Mouse (Mus musculus) kidney, adult 2 months (tissue): ENCODE results near the gene Trio. TPM values are rescaled to one million over a fixed set of nuclear protein-coding genes. Genes with fewer than 3 reads are reported as not detected.

Experiments used
- DNase-seq: peaks from one replicate; pipeline ENCODE4 v3.0.0; 2021
- H3K27ac ChIP-seq: fragments of 200-500 bp; 2 replicates; pipeline ENCODE4 v1.5.1; 2012; ENCODE audit warnings: low read depth, low read length, control low read depth, inconsistent platforms; ENCODE audit not compliant: insufficient read depth
- H3K27me3 ChIP-seq: fragments of 200-500 bp; replicated peaks from 2 replicates; pipeline ENCODE4 v1.6.1; 2012; ENCODE audit warnings: mild to moderate bottlenecking, moderate library complexity, low read length, inconsistent platforms; ENCODE audit not compliant: control insufficient read depth, insufficient read depth
- H3K36me3 ChIP-seq: fragments of 200-500 bp; 2 replicates; pipeline ENCODE4 v1.6.1; 2012; ENCODE audit warnings: mild to moderate bottlenecking, moderate library complexity, low read length, inconsistent platforms; ENCODE audit not compliant: control insufficient read depth, insufficient read depth
- H3K4me1 ChIP-seq: fragments of 200-500 bp; 2 replicates; pipeline ENCODE4 v1.6.1; 2011; ENCODE audit warnings: low read length; ENCODE audit not compliant: control insufficient read depth, insufficient read depth
- H3K4me3 ChIP-seq: fragments of 200-500 bp; 2 replicates; pipeline ENCODE4 v1.5.1; 2011; ENCODE audit warnings: mild to moderate bottlenecking, low read depth, low read length, control low read depth; ENCODE audit not compliant: insufficient read depth
- CTCF ChIP-seq: fragments of 200-500 bp; conservative IDR thresholded peaks from 2 replicates; pipeline ENCODE4 v1.5.1; 2011; ENCODE audit warnings: low read depth, mild to moderate bottlenecking, control low read depth, low read length, moderate library complexity, mixed read lengths; ENCODE audit not compliant: insufficient read depth, insufficient read length
- POLR2A ChIP-seq: fragments of 200-500 bp; IDR thresholded peaks from one replicate; pipeline ENCODE4 v1.6.1; 2011; ENCODE audit warnings: low read depth, low read length, control low read depth
- WGBS: fragments of 180-500 bp; shearing (Covaris S2); methylation state at CpG from one replicate; pipeline ENCODE4 v1.1.7; 2018; 5-methylcytosine and 5-hydroxymethylcytosine counted together
- polyA plus RNA-seq: library from polyadenylated mRNA; depleted of rRNA; stranded (reverse); fragments of >200 nt; gene quantifications from 2 replicates; pipeline ENCODE4 v1.2.3, GENCODE M21; 2012

The Trio gene
- polyA plus RNA-seq, 1 experiment: 37.2 TPM

DNA sequence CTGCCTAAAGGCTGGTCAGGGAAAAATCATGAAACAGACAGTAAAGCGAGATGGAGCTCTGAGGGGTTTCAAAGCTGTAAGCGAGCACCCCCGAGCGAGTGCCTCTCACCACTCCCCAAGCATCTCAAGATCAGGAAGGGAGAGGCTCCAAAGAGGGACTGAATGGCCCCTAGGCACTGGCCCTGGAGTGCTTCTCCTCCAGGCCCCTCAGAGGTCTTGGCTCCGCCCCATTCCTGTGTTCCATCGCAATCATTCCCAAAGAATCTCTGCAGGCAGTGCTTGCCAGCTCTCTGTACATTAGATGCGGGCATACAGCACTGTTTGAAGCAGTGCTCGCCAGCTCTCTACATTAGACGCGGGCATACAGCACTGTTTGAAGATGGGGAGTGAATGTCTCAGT lies 219.4 kb downstream of the Trio start:
- 69% methylated on average over 10 of the region's 10 CpGs for WGBS
- Histone ChIP-seq H3K4me3 (no peak overlapping the region), H3K27ac (no peak overlapping the region), H3K36me3 (peaks cover 2% of the 10 kb centered on the region), H3K27me3 (no peaks in the 10 kb centered on the region), H3K4me1 (peaks cover 5% of the 10 kb centered on the region)
- TF ChIP-seq POLR2A (no peak), CTCF (no peak)
- DNase-seq: no peak

DNA sequence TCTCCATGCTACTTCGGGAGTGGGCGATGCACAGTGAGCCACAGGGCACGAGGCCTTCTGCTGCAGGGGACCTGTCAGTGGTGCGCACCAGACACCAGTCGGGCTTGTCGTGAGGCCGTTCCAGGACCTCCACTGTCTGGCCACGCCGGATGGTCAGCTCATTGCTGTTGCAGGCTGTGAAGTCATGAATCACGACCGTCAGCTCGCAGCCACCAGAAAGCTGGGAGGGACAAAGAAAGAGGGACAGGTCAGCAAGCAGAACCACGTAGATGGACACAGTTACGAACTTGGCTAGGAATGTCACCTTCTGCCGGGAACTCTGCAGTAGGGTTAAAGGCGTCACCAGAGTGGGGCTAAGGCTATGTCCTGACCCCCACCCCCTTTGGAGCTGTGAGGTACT lies 220.0 kb downstream of the Trio start:
- Histone ChIP-seq H3K4me1 (peaks cover 5% of the 10 kb centered on the region), H3K4me3 (no peak overlapping the region), H3K36me3 (no peaks in the 10 kb centered on the region; the same call in 1 of the 2 replicates), H3K27ac (no peak overlapping the region), H3K27me3 (no peaks in the 10 kb centered on the region)
- 63% methylated on average over 16 of the region's 16 CpGs for WGBS
- DNase-seq: no peak
- TF ChIP-seq CTCF: no peak
- no peak for TF ChIP-seq POLR2A

DNA sequence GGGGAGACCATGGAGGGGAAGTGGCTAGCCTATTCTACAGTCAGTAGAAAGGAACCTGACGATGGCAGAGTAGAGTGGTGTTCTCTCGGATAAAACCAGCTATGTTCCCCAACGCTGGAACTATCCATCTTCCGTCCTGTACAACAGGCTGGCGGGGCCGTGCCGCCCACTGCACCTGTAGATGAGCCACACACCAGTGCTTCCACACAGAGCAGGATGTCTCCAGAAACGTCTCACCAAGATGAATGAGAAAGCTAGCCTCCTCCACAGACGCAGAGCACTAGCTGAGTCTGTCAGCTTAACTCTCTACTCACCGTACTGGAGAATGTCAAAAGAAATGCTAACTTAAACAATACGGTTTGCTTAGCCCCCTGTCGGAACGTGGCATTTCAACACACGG lies 221.2 kb downstream of the Trio start:
- no peak for DNase-seq
- H3K27ac ChIP-seq: no peak overlapping the region
- no peak for TF ChIP-seq POLR2A
- no peak for TF ChIP-seq CTCF
- H3K27me3 ChIP-seq: no peaks in the 10 kb centered on the region
- H3K4me3 ChIP-seq: no peak overlapping the region
- WGBS: 78% methylated on average over 14 of the region's 14 CpGs
- H3K4me1 ChIP-seq: no peaks in the 10 kb centered on the region
- H3K36me3 ChIP-seq: no peaks in the 10 kb centered on the region; the same call in 1 of the 2 replicates

DNA sequence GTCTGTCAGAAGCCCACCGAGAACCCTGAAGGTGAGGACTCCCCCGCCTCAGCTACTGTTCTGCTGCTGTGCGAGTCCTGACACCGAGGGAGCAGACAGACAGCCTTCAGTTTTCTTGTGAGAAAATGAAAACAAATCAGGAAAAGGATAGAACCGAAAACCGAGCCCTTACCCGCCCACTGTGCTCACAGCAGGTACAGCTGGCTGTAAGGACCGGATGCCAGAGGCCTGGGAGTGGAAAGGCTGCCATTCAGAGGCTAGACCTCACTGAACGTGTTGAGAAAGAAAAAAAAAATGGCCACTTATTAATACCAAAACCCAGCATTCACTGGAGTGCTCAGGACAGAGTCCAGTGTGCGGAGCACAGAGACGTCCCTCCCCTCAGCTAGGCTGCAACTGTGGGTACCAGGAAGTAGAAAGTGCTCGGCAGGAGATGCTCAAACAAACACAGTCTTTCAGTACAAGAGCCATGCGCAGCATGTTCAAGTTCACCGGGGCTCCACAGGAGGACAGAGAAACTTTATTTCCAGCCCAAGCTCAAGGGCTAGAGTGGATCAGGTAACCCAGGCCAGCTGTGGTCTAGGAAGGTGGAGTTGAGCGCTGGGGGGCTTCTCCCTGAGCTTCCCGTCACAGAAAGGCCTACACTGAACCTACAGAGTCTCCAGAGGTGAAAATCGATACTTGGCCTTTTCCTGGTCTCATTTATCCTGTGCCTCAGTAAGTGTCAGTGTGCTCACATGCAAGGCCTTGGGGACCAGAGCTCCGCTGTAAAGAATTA lies 221.9 kb downstream of the Trio start:
- Histone ChIP-seq H3K27ac (no peak overlapping the region), H3K27me3 (no peaks in the 10 kb centered on the region), H3K4me1 (no peaks in the 10 kb centered on the region), H3K36me3 (no peaks in the 10 kb centered on the region; the same call in 1 of the 2 replicates), H3K4me3 (no peak overlapping the region)
- 74% methylated on average over 18 of the region's 18 CpGs for WGBS
- no peak for DNase-seq
- TF ChIP-seq CTCF: no peak
- TF ChIP-seq POLR2A: no peak

DNA sequence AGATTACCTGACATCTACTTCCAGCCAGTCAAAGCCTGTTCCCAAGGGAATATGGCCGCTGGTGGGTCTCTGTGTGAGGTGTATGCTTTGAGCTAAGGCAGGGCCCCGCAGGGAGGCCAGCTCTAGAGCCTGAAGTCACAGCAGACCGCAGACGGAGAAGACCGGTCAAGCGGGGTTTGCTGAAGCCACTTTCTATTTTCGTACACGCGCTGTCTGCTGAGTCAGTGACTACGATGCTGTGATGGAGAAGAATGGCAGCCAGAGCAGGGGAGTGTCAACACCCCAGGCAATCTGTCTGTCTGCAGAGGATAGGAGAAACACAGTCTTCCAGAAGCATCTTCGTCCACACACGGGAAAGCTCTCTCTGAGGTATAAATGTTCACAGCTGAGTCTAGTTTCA lies 223.4 kb downstream of the Trio start:
- DNase-seq: no peak
- whole genome bisulfite sequencing: 72% methylated on average over 12 of the region's 12 CpGs
- Histone ChIP-seq H3K36me3 (no peaks in the 10 kb centered on the region; the same call in 1 of the 2 replicates), H3K4me1 (no peaks in the 10 kb centered on the region), H3K27ac (no peak overlapping the region), H3K27me3 (no peaks in the 10 kb centered on the region), H3K4me3 (no peak overlapping the region)
- no peak for TF ChIP-seq POLR2A
- no peak for TF ChIP-seq CTCF

DNA sequence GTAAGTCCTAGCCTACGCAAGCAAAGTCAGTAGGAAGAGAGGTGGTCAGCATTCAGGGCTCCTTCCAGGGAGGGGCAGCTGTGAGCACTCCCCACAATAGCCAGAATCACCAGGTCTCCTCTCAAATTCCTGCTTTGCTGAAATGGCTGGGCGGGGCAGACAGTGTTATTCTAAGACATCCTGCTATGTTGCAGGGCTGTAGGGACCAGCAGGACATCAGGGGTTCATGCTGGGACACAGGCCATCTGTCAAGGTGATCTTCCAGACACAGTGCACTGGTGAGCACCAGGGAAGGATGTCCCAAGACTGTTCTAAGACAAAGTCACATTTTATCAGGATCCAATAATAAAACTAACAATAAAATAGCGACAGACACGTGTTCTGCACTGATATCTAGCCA lies 224.5 kb downstream of the Trio start:
- no peaks in the 10 kb centered on the region for H3K27me3 ChIP-seq
- no peak overlapping the region for H3K4me3 ChIP-seq
- peak; percentile 66 for DNase-seq
- H3K4me1 ChIP-seq: 0 out of 2 replicates have a peak, but pooled peaks cover 2% of the 10 kb centered on the region
- H3K36me3 ChIP-seq: no peaks in the 10 kb centered on the region; the same call in 1 of the 2 replicates
- no peak for TF ChIP-seq POLR2A
- no peak for TF ChIP-seq CTCF
- H3K27ac ChIP-seq: no peak overlapping the region
- 69% methylated on average over 4 of the region's 4 CpGs for WGBS

DNA sequence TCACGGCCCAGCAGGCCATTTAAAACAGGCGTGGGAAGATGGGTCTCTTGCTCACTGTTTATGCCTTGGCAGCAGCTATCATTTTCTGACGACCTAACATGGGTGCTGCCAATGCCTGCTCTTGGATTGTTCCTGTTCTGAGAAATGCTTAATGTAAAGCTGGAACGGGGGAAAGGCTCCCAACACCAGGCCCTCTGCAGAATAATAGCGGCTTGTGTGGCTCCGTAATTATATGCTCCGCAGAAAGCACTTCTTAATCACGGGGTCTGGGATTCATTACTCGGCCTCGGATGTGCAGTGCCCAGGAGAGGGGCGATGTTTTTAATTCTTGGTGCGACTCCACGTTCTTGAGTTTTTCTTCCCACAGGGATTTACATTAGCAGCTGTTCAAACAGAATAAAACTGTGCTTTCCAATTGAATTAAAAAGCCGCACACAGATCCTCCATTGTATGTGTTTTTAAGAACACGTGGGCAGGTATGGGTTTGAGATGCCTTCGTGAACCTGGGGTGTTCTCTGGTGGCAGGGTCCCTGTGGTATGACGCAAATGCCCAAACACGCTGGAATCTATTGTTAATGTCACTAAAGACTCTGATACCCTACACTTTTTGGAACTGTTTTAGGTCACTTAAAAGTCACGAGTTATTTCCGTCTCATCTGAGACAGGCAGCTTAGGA lies 228.0 kb downstream of the Trio start:
- H3K4me3 ChIP-seq: no peak overlapping the region
- H3K4me1 ChIP-seq: 0 out of 2 replicates have a peak, but pooled peaks cover 2% of the 10 kb centered on the region
- 89% methylated on average over 20 of the region's 20 CpGs for WGBS
- H3K27ac ChIP-seq: no peak overlapping the region
- TF ChIP-seq POLR2A (no peak), CTCF (no peak)
- no peaks in the 10 kb centered on the region for H3K27me3 ChIP-seq
- DNase-seq: no peak
- no peaks in the 10 kb centered on the region for H3K36me3 ChIP-seq
